Mouse (Mus musculus): ENCODE measurements around the gene Pex14.

GRCm38 (mm10) chr4:149057470-149057869 is 42.2 kb downstream of the Pex14 start:
- TF ChIP-seq CTCF (IDR thresholded peaks at IDR 0.05; ENCODE audit: low read depth, low read length) (no peak), POLR2A (IDR thresholded peaks at IDR 0.05; ENCODE audit: borderline replicate concordance, low read depth, low read length) (no peak)
